Mouse (Mus musculus): ENCODE measurements around the gene Wwox.

Wwox gene

DNA sequence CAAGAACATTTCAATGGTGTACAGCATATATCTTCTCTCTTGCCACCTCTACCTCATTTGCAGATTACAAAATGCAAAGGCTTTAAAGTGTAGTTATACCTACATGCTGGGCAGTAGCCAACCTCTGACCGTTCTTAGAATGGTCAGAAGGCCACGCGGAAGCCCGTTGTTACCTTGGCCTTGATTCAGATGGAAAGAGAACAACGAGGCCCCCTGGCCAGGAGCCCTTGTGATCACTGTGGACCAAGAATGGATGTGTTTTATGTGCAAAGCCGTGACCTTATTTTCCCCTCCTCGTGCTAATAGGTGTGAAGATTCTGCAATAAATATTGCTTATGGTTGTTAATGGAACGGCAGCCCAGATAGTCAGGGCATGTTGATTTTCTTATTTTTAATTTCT, 582.3 kb downstream of the Wwox start:
- no peak for DNase-seq (ENCODE audit: low spot score)

DNA sequence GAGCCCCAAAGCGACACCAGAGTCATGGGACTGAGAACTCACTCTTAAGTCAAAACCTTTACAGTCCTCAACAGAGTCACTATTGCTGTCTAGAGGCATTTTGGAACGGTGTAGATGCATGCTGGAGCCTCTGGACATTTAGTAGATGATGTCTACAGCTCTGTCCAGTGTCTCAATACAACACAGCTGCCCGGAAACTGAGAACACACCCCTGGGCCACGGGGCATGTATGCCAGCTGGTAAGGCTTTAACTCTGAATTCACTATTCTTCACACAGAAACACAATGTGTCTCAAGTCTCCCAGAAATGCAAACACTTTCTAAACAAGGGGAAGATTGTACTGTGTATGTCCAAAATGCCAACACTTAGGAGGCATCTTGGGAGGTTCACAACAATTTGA, 584.6 kb downstream of the Wwox start:
- no peak for DNase-seq (ENCODE audit: low spot score)

DNA sequence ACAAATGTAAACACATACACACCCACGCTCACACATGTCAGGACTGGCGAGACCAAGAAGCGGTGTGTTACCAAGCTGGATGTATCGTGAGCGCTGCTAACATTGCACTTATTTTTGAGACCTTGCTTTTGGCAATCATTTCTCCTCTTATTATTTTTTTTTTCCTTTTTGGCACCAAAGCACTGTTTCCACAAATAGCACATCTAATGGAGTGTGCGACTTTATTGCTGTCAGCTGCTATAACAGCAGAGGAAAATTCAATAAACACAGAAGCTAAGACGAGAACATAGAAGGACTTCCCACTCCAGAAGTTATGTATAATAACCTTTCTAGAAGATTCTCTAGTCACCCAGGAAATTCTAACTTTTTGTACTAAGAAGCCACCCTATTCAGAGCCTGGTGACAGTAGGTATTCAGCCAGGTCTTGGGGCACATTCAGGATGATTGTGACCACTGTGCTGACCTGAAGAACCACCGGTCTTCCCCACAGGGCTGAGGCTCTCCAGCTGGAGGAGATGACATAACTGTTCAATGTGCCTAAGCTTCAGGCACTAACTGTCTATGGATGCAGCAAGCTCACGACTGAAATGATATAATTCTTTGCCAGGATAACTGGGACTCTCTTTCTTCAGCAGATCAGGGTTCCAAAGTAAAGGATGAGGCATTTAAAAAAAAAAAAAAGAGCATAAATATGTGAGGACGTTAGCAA, 586.1 kb downstream of the Wwox start:
- DNase-seq (ENCODE audit: low spot score): peak; percentile 23

DNA sequence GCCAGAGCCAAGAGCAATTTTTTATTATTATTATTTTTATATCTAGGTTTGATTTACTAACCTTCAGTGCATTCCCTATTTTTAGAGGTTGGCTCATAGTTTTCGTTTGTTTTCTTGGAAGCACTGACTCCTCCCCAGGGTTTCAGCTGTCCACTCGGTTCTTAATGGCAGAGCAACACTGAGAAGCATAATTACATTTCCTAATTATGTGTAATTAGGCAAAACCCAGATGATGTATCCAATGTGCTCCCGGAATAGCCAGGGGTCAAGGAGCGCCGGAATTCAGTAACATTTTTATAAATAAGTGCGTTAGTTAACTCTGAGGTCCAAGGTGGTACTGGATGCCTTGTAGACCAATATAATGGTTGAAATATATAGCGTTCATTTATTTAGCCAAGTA, 586.7 kb downstream of the Wwox start:
- no peak for DNase-seq (ENCODE audit: low spot score)

GRCm38 (mm10) chr8:115033194-115033593, 593.7 kb downstream of the Wwox start:
- DNase-seq (ENCODE audit: low spot score): no peak

GRCm38 (mm10) chr8:115036016-115036415, 596.6 kb downstream of the Wwox start:
- DNase-seq (ENCODE audit: low spot score): no peak

- DNase-seq (ENCODE audit: low spot score): no peak
Observed at GRCm38 (mm10) chr8:115038426-115038825, 599.0 kb downstream of the Wwox start.

DNA sequence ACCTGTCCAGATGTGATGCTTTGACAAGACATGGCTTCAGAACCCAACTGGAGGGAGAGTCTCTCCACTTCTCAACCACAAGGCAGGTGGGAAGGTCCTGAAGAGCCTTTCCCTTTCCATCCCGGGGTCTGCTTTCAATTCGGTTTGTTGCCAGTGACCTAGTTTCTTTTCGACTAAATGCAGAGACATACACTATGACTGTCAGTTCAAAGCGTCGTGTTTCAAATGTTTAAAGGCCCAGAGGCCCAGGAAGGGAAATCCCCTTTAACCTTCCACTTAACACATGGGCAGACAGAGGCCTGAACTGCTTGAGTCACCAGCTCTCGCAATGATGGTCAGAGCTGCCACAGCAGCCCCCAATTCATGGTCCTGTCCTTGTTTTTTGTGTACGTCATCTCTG, 606.3 kb downstream of the Wwox start:
- no peak for DNase-seq (ENCODE audit: low spot score)

DNA sequence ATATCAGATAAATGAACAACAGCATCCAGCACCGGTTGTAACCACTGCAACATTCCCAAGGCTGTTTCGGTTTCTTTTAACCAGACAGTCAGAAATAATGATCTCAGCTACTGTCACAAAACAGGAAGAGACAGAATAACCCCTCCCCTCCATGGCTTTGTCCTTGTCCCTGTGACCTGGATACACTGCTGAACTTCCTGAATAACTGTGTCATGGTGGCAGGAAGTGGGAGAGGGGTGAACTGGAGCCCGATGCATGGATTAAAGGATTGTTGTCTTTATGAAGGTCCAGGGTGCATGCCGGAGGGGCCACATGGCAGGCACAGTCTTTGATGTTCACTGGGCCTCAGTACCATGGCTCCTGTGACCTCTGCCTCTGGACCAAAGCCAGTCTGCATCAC, 607.0 kb downstream of the Wwox start:
- DNase-seq (ENCODE audit: low spot score): peak; percentile 3

DNA sequence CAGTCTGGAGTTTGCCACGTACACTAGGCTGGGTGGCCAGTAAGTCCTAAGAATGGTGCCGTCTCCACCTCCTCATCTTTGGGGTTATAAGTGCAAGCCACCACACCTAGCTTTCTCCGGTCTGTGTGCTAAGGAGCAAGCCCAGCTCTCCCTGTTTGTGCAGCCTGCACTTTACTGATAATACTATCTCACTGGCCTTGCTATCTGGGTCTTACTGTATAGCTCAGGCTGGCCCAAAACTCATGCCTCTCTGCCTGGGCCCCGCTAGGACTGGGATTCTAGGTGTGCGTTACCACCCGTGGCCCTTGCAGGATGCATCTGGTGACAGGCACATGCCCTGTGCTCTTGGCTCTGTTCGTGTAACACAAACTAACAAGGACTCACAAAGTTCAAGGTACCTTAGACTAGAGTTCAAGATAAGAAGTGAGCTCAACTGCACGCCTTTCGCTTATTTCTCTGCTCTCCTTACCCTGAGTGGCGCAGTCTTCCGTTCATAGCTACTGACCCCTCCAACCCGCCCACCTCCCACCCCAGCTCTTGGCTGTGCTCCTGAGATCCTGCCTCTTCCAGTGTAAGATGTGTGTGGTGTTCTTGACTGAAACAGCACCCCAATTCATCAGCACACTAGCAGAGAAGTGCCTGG, 618.9 kb downstream of the Wwox start:
- DNase-seq (ENCODE audit: low spot score): no peak

DNA sequence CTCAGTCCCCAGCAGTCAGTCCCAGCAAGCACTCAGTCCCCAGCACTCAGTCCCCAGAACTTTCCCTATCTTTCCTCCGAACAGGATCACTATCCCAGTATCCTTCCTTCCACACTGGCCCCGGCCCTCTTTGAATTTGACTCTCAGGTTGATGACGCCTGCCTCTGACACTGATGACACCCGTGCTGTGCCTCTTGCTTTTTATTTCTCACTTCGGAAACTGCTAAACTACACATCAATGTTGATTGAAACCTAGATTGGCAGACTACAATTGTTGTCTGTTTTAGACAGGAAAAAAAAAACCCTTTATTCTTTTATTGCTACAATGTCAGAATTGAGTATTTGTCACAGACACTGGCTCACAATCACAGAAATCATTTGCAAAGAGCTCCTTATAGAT, 624.2 kb downstream of the Wwox start:
- no peak for DNase-seq (ENCODE audit: low spot score)

GRCm38 (mm10) chr8:115064691-115065090, 625.2 kb downstream of the Wwox start:
- no peak for DNase-seq (ENCODE audit: low spot score)

- no peak for DNase-seq (ENCODE audit: low spot score)
Observed at GRCm38 (mm10) chr8:115065386-115065785, 625.9 kb downstream of the Wwox start.

DNA sequence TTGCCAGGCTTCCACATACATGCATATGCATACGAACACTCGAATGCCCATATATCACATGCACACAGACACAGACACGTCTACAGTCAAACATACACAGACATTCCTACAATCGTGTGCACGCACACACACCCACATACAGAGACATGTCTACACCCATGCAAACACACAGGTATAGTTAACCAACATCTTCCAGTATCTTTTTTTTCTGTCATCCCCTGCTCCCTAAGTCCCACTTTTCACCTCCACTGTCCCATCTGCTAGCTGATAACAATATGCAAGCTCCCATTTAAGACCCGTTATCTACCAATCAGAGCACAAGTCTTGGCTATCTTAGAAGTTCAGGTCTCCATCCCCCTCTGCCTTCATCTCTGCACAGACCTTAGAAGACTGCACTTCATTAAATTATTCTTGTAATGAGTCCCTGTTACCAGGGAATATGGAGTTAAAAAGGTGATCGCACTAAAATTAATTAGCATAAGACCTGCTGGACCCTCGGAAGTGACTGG, 627.1 kb downstream of the Wwox start:
- no peak for DNase-seq (ENCODE audit: low spot score)

- no peak for DNase-seq (ENCODE audit: low spot score)
Observed at GRCm38 (mm10) chr8:115068723-115069122, 629.3 kb downstream of the Wwox start.

DNA sequence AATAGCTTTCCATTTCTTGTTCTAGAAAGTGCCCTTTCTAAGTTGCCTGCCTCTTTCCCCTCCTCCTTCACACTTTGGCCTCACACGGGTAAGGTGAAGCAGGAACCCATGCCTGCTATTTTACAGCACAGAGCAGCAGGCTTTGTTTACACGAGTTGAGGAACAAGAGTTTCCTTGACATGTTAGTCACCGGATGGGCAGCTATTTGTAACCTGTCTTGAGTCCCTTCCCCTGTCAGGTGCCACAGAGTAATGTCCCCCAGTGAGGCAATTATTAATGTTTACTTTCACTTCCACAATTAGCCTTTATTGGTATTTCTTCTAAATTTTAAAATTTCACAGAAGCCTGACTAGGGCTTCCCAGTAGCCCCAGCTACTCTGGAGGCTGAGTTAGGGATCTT, 630.8 kb downstream of the Wwox start:
- DNase-seq (ENCODE audit: low spot score): no peak

DNA sequence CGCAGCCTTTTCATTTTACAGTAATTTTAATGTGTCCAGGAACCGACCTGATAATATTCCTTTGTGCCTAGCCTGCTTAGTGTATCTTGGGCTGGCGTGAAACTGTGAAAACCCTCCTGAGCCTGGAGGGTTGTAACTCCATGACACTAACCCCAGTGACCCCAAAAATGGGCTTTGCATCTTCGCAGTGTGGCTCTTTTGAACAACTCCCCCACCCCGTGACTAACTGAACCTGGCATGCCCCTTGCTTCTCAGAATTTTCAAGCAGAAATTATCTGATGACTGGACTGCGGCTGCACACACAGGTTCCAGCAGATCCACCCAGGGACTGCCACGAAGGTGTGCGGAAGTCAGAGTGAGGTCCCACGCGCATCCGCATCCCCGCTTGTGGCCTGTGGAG, 631.8 kb downstream of the Wwox start:
- DNase-seq (ENCODE audit: low spot score): no peak

GRCm38 (mm10) chr8:115078296-115078695, 638.8 kb downstream of the Wwox start:
- no peak for DNase-seq (ENCODE audit: low spot score)

- DNase-seq (ENCODE audit: low spot score): no peak
Observed at GRCm38 (mm10) chr8:115081302-115082207, 642.1 kb downstream of the Wwox start.

- DNase-seq (ENCODE audit: low spot score): no peak
Observed at GRCm38 (mm10) chr8:115088162-115088561, 648.7 kb downstream of the Wwox start.

DNA sequence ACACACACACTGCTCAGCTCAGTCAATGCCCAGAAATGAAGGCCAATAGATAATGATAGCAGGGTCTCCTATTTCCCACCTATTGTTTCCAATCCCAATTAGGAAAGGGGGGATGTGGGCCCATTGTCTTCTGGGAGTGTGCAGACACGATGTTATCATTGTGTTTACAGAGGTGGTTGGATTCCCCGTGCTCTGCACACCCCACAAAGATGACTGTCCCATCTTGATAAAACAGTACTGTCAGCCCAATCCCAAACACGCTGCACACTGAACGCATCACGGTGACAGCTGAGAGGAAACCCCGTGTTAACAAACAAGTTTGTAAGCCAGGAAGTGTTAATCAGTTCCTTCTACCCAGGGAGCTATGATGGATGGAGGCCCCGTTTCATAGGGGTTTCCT, 650.3 kb downstream of the Wwox start:
- DNase-seq (ENCODE audit: low spot score): no peak

GRCm38 (mm10) chr8:115090202-115090601, 650.7 kb downstream of the Wwox start:
- DNase-seq (ENCODE audit: low spot score): no peak

GRCm38 (mm10) chr8:115095548-115095947, 656.1 kb downstream of the Wwox start:
- DNase-seq (ENCODE audit: low spot score): no peak

Measured in adipocyte (in vitro differentiated cells).